Mouse (Mus musculus): Measurements from ENCODE around the gene Prim1. TPM values are rescaled to one million over a fixed set of nuclear protein-coding genes. Genes with fewer than 3 reads are reported as not detected.

Gene Prim1
- polyA plus RNA-seq, 1 experiment from 2014 or later, result 68.4 TPM

- no peak for ATAC-seq (ENCODE audit: insufficient read depth, low FRiP score)
- Histone ChIP-seq H3K4me1 (ENCODE audit: control insufficient read depth, insufficient read depth, low read length) (no peaks in the 10 kb centered on the region), H3K27ac (ENCODE audit: low read length) (no peak overlapping the region), H3K9ac (ENCODE audit: low read length) (no peak overlapping the region), H3K4me3 (replicated peaks; ENCODE audit: low read length) (no peak overlapping the region), H3K27me3 (ENCODE audit: control insufficient read depth, insufficient read depth, low read length) (no peaks in the 10 kb centered on the region), H3K4me2 (ENCODE audit: low read depth, low read length) (no peak overlapping the region), H3K36me3 (ENCODE audit: control insufficient read depth, insufficient read depth, low read length) (no peaks in the 10 kb centered on the region), H3K9me3 (replicated peaks; ENCODE audit: control insufficient read depth, low read length) (no peaks in the 10 kb centered on the region)
- WGBS, result 92% methylated on average over 3 of the region's 3 CpGs
Measured at GRCm38 (mm10) chr10:127996690-127997089, 18.3 kb upstream of the Prim1 start.

- no peak for ATAC-seq (ENCODE audit: insufficient read depth, low FRiP score)
- no peak overlapping the region for H3K27ac ChIP-seq (ENCODE audit: low read length)
- H3K9me3 ChIP-seq (replicated peaks; ENCODE audit: control insufficient read depth, low read length), result no peaks in the 10 kb centered on the region
- no peak overlapping the region for H3K9ac ChIP-seq (ENCODE audit: low read length)
- 98% methylated on average over 1 of the region's 1 CpGs for WGBS
- H3K4me3 ChIP-seq (replicated peaks; ENCODE audit: low read length), result no peak overlapping the region
- H3K36me3 ChIP-seq (ENCODE audit: control insufficient read depth, insufficient read depth, low read length), result no peaks in the 10 kb centered on the region
- H3K27me3 ChIP-seq (ENCODE audit: control insufficient read depth, insufficient read depth, low read length), result no peaks in the 10 kb centered on the region
- no peak overlapping the region for H3K4me2 ChIP-seq (ENCODE audit: low read depth, low read length)
- no peaks in the 10 kb centered on the region for H3K4me1 ChIP-seq (ENCODE audit: control insufficient read depth, insufficient read depth, low read length)
Measured at GRCm38 (mm10) chr10:127998260-127998659, 16.7 kb upstream of the Prim1 start.

GRCm38 (mm10) chr10:128003281-128003801, 11.6 kb upstream of the Prim1 start:
- H3K27me3 ChIP-seq (ENCODE audit: control insufficient read depth, insufficient read depth, low read length), result no peaks in the 10 kb centered on the region
- H3K27ac ChIP-seq (ENCODE audit: low read length), result no peak overlapping the region
- ATAC-seq (ENCODE audit: insufficient read depth, low FRiP score), result 0 out of 2 replicates have a peak, but pooled peaks have one; percentile 22
- H3K9ac ChIP-seq (ENCODE audit: low read length), result no peak overlapping the region
- no peak overlapping the region for H3K4me2 ChIP-seq (ENCODE audit: low read depth, low read length)
- no peaks in the 10 kb centered on the region for H3K36me3 ChIP-seq (ENCODE audit: control insufficient read depth, insufficient read depth, low read length)
- H3K4me3 ChIP-seq (replicated peaks; ENCODE audit: low read length), result no peak overlapping the region
- H3K4me1 ChIP-seq (ENCODE audit: control insufficient read depth, insufficient read depth, low read length), result no peaks in the 10 kb centered on the region
- WGBS, result 55% methylated on average over 3 of the region's 3 CpGs
- no peaks in the 10 kb centered on the region for H3K9me3 ChIP-seq (replicated peaks; ENCODE audit: control insufficient read depth, low read length)

GRCm38 (mm10) chr10:128004918-128005317, 10.1 kb upstream of the Prim1 start:
- Histone ChIP-seq H3K36me3 (ENCODE audit: control insufficient read depth, insufficient read depth, low read length) (no peaks in the 10 kb centered on the region), H3K4me2 (ENCODE audit: low read depth, low read length) (no peak overlapping the region), H3K9ac (ENCODE audit: low read length) (no peak overlapping the region), H3K4me3 (replicated peaks; ENCODE audit: low read length) (no peak overlapping the region), H3K9me3 (replicated peaks; ENCODE audit: control insufficient read depth, low read length) (no peaks in the 10 kb centered on the region), H3K27ac (ENCODE audit: low read length) (peak overlapping the region; percentile 39; the same call in 1 of the 2 replicates), H3K27me3 (ENCODE audit: control insufficient read depth, insufficient read depth, low read length) (no peaks in the 10 kb centered on the region), H3K4me1 (ENCODE audit: control insufficient read depth, insufficient read depth, low read length) (no peaks in the 10 kb centered on the region)
- 80% methylated on average over 10 of the region's 10 CpGs for WGBS
- no peak for ATAC-seq (ENCODE audit: insufficient read depth, low FRiP score)

DNA sequence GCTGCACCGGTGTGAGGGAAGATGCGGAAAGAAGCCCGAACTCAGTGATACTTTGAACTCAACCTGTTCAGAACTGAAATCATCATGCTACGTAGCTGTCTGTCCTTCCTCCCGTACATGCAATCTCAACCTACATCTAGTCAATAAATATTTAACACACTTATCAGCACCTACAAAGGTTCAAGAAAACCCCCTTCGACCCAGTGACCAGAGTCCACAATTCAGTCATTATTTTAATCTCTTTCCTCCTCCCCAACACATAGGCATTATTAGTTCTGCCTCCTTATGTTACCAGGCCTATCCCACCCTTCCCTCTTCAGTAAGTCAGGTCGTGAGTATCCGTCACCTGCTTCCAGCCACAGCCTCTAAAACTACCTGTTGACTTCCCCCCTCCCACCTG, 9.5 kb upstream of the Prim1 start:
- no peaks in the 10 kb centered on the region for H3K4me1 ChIP-seq (ENCODE audit: control insufficient read depth, insufficient read depth, low read length)
- H3K36me3 ChIP-seq (ENCODE audit: control insufficient read depth, insufficient read depth, low read length), result no peaks in the 10 kb centered on the region
- no peak overlapping the region for H3K9ac ChIP-seq (ENCODE audit: low read length)
- H3K4me3 ChIP-seq (replicated peaks; ENCODE audit: low read length), result no peak overlapping the region
- WGBS, result 62% methylated on average over 8 of the region's 8 CpGs
- H3K27me3 ChIP-seq (ENCODE audit: control insufficient read depth, insufficient read depth, low read length), result no peaks in the 10 kb centered on the region
- peak overlapping the region; percentile 39; the same call in 1 of the 2 replicates for H3K27ac ChIP-seq (ENCODE audit: low read length)
- no peaks in the 10 kb centered on the region for H3K9me3 ChIP-seq (replicated peaks; ENCODE audit: control insufficient read depth, low read length)
- H3K4me2 ChIP-seq (ENCODE audit: low read depth, low read length), result no peak overlapping the region
- ATAC-seq (ENCODE audit: insufficient read depth, low FRiP score), result peak; percentile 61; the same call in 1 of the 2 replicates

DNA sequence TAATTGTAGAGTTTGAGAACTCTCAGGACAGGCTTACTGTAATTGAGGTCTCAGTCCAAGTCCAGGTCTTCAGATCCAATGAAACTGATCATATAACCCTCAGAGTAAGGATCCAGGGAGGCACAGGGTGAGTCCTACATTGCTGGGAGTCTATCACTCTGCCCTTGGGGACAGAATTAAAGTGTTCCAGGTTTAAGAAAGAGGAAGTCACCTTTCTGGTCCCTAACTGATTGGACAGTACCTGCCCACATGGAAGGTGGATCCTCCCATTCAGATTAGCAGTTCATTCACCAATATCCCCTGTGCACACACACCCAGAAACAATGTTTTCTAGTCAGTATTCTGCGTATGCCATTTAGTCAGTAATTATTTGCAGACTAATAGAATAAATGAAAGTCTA, 7.5 kb upstream of the Prim1 start, which contains the start of gene Hsd17b6:
Gene Hsd17b6, minus strand, starts transcription at position 166 of the 400 bp plus-strand sequence.
- H3K4me1 ChIP-seq (ENCODE audit: control insufficient read depth, insufficient read depth, low read length), result no peaks in the 10 kb centered on the region
- no peak within 1 kb of the TSS for H3K4me3 ChIP-seq (replicated peaks; ENCODE audit: low read length)
- H3K27me3 ChIP-seq (ENCODE audit: control insufficient read depth, insufficient read depth, low read length), result no peaks in the 10 kb centered on the region
- H3K4me2 ChIP-seq (ENCODE audit: low read depth, low read length), result no peak within 1 kb of the TSS
- no peaks in the 10 kb centered on the region for H3K9me3 ChIP-seq (replicated peaks; ENCODE audit: control insufficient read depth, low read length)
- no peak within 1 kb of the TSS for H3K27ac ChIP-seq (ENCODE audit: low read length)
- no peak within 1 kb of the TSS for H3K9ac ChIP-seq (ENCODE audit: low read length)
- no peak for ATAC-seq (ENCODE audit: insufficient read depth, low FRiP score)
- WGBS, result 89% methylated on average over 1 of the region's 1 CpGs
- H3K36me3 ChIP-seq (ENCODE audit: control insufficient read depth, insufficient read depth, low read length), result no peaks in the 10 kb centered on the region

DNA sequence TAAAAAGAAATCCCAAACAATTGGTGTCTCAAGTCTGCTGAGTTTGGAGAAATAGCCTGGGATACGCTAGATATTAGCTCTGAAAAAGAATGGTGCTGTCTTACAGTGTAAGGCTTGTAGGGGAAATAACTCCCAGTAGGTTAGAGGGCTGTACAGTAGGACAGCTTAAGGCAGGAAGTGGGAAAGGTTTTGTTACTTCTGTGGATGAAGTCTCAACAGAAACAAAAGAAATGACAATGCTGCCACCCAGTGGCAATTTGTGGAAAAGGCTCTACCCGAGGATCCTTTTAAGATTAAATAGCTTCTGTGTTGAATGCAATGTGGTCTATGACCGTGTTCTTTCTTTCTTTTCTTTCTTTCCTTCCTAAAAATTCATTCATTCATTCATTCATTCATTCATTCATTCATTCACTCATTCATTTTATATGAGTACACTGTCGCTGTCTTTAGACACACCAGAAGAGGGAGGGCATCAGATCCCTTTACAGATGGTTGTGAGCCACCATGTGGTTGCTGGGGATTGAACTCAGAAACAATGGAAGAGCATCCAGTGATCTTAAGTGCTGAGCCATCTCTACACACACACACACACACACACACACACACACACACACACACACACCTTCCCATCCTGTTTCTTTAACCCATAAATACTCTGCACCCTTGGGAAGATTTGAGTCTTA, 6.6 kb upstream of the Prim1 start:
- WGBS, result 11% methylated on average over 4 of the region's 4 CpGs
- peak; percentile 63; the same call in 1 of the 2 replicates for ATAC-seq (ENCODE audit: insufficient read depth, low FRiP score)
- no peaks in the 10 kb centered on the region for H3K36me3 ChIP-seq (ENCODE audit: control insufficient read depth, insufficient read depth, low read length)

GRCm38 (mm10) chr10:128009735-128010134, 5.2 kb upstream of the Prim1 start:
- H3K36me3 ChIP-seq (ENCODE audit: control insufficient read depth, insufficient read depth, low read length), result no peaks in the 10 kb centered on the region
- no peaks in the 10 kb centered on the region for H3K4me1 ChIP-seq (ENCODE audit: control insufficient read depth, insufficient read depth, low read length)
- no peaks in the 10 kb centered on the region for H3K27me3 ChIP-seq (ENCODE audit: control insufficient read depth, insufficient read depth, low read length)
- H3K4me3 ChIP-seq (replicated peaks; ENCODE audit: low read length), result no peak overlapping the region
- no peak overlapping the region for H3K4me2 ChIP-seq (ENCODE audit: low read depth, low read length)
- 79% methylated on average over 5 of the region's 5 CpGs for WGBS
- no peak overlapping the region for H3K27ac ChIP-seq (ENCODE audit: low read length)
- no peak overlapping the region for H3K9ac ChIP-seq (ENCODE audit: low read length)
- H3K9me3 ChIP-seq (replicated peaks; ENCODE audit: control insufficient read depth, low read length), result no peaks in the 10 kb centered on the region
- ATAC-seq (ENCODE audit: insufficient read depth, low FRiP score), result no peak

More for the DNA sequence above, 6.6 kb upstream of the Prim1 start:
- Histone ChIP-seq H3K4me2 (ENCODE audit: low read depth, low read length) (no peak overlapping the region), H3K9me3 (replicated peaks; ENCODE audit: control insufficient read depth, low read length) (no peaks in the 10 kb centered on the region), H3K4me3 (replicated peaks; ENCODE audit: low read length) (no peak overlapping the region), H3K9ac (ENCODE audit: low read length) (no peak overlapping the region), H3K27me3 (ENCODE audit: control insufficient read depth, insufficient read depth, low read length) (no peaks in the 10 kb centered on the region), H3K27ac (ENCODE audit: low read length) (no peak overlapping the region), H3K4me1 (ENCODE audit: control insufficient read depth, insufficient read depth, low read length) (no peaks in the 10 kb centered on the region)

DNA sequence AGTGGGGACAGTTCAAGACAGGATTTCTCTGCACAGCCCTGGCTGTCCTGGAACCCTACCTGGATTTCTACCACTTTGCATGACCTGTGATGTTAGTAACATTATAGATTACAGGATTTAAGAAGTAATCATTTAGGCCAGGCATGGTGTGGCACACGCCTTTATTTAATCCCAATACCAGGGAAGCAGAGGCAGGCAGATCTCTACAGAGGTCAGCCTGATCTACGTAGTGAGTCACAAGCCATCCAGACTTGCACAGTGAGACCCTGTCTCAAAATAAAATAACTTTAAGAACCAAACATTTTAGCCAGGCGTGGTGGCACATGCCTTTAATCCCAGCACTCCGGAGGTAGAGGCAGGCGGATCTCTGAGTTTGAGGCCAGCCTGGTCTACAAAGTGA, 7.2 kb downstream of the Prim1 start:
- Histone ChIP-seq H3K9ac (ENCODE audit: low read length) (no peak overlapping the region), H3K4me2 (ENCODE audit: low read depth, low read length) (no peak overlapping the region), H3K4me1 (ENCODE audit: control insufficient read depth, insufficient read depth, low read length) (no peaks in the 10 kb centered on the region), H3K27me3 (ENCODE audit: control insufficient read depth, insufficient read depth, low read length) (no peaks in the 10 kb centered on the region), H3K27ac (ENCODE audit: low read length) (no peak overlapping the region), H3K4me3 (replicated peaks; ENCODE audit: low read length) (no peak overlapping the region), H3K9me3 (replicated peaks; ENCODE audit: control insufficient read depth, low read length) (no peaks in the 10 kb centered on the region), H3K36me3 (ENCODE audit: control insufficient read depth, insufficient read depth, low read length) (peaks cover 14% of the 10 kb centered on the region)
- 96% methylated on average over 5 of the region's 5 CpGs for WGBS
- ATAC-seq (ENCODE audit: insufficient read depth, low FRiP score), result no peak

All from stomach, embryonic 16.5 days (tissue).